Mouse (Mus musculus): ENCODE measurements around the gene Coro1b.

- TF ChIP-seq POLR2A (IDR thresholded peaks at IDR 0.05; ENCODE audit: borderline replicate concordance, extremely low read depth, low read depth, low read length) (no peak), CTCF (IDR thresholded peaks at IDR 0.05; ENCODE audit: insufficient read depth, low read length) (no peak)
These were observed 18.3 kb upstream of the Coro1b start for GRCm38 (mm10) chr19:4130106-4130505.

All from lung, adult 2 months (tissue).